ENCODE assay signal across 23 mouse cellular contexts in genomic region chr4:102332885-102333284, GRCm38 (mm10).
DNase-seq lines count a peak whose midpoint lies in the region; ATAC-seq and TF ChIP-seq lines count a peak whose summit lies in the region.
"Had no signal": no experiment of that assay in that cellular context is flagged by ENCODE, and none has a peak within 500 bp of the region (broad histone marks: within the 10 kb centered on the region; RNA-seq: fewer than 3 reads in every experiment).

No protein-coding gene starts in this region.

- no peaks in the 10 kb centered on the region for H3K36me3 ChIP-seq in heart, embryonic 11.5 days (ENCODE audit: control insufficient read depth, insufficient read depth, low read length)
- H3K36me3 ChIP-seq in heart, embryonic 15.5 days = 0 out of 2 replicates have a peak, but pooled peaks cover 2% of the 10 kb centered on the region
- H3K36me3 ChIP-seq in C2C12 (ENCODE audit: control insufficient read depth, insufficient read depth) = no peaks in the 10 kb centered on the region
- H3K36me3 ChIP-seq: embryonic facial prominence, embryonic 15.5 days; forebrain, embryonic 10.5 days; G1E; hindbrain, embryonic 10.5 days; intestine, embryonic 15.5 days had no signal

- no peaks in the 10 kb centered on the region for H3K79me3 ChIP-seq in C2C12 (ENCODE audit: low read depth)

- TF ChIP-seq CTCF in C2C12 (IDR thresholded peaks at IDR 0.05; ENCODE audit: control insufficient read depth, insufficient read depth, insufficient read length) = no peak
- no peak for TF ChIP-seq CTCF in lung, adult 2 months (IDR thresholded peaks at IDR 0.05; ENCODE audit: insufficient read depth, low read length)

- peaks cover 18% of the 10 kb centered on the region for H3K4me1 ChIP-seq in heart, embryonic 11.5 days (ENCODE audit: control insufficient read depth, insufficient read depth, low read length)
- peaks cover 24% of the 10 kb centered on the region for H3K4me1 ChIP-seq in heart, embryonic 15.5 days (replicated peaks)
- H3K4me1 ChIP-seq in lung, adult 2 months (ENCODE audit: control insufficient read depth, insufficient read depth, low read length) = no peaks in the 10 kb centered on the region
- H3K4me1 ChIP-seq: embryonic facial prominence, embryonic 15.5 days; hindbrain, embryonic 10.5 days; intestine, embryonic 15.5 days had no signal

- 64% methylated on average over 4 of the region's 4 CpGs for WGBS in heart, embryonic 11.5 days (ENCODE audit: insufficient replicate concordance)
- WGBS in heart, embryonic 15.5 days = 66% methylated on average over 4 of the region's 4 CpGs
- WGBS in lung, adult 2 months = 75% methylated on average over 4 of the region's 4 CpGs

- no peak overlapping the region for H3K4me2 ChIP-seq in heart, embryonic 11.5 days
- H3K4me2 ChIP-seq in heart, embryonic 15.5 days = no peak overlapping the region
- H3K4me2 ChIP-seq: embryonic facial prominence, embryonic 15.5 days; hindbrain, embryonic 14.5 days; intestine, embryonic 15.5 days had no signal

- no peaks in the 10 kb centered on the region for H3K79me2 ChIP-seq in C2C12 (ENCODE audit: control insufficient read depth, insufficient read depth)

- TF ChIP-seq POLR2A in lung, adult 2 months (IDR thresholded peaks at IDR 0.05; ENCODE audit: borderline replicate concordance, extremely low read depth, low read depth, low read length) = no peak

- H3K4me3 ChIP-seq in heart, embryonic 11.5 days (ENCODE audit: low read depth, low read length) = no peak overlapping the region
- H3K4me3 ChIP-seq in heart, embryonic 15.5 days = no peak overlapping the region
- no peak overlapping the region for H3K4me3 ChIP-seq in C2C12 (ENCODE audit: insufficient read depth, poor library complexity, severe bottlenecking)
- H3K4me3 ChIP-seq in lung, adult 2 months (replicated peaks; ENCODE audit: extremely low read depth, low read depth, low read length) = no peak overlapping the region
- H3K4me3 ChIP-seq: embryonic facial prominence, embryonic 15.5 days; erythroblast, embryonic 14.5 days; forebrain, embryonic 10.5 days; gastrocnemius, adult 2 months; hindbrain, embryonic 10.5 days; intestine, embryonic 15.5 days had no signal

- intact Hi-C loops in heart, postnatal 25 days (cut with DNase I) = no loop called here

- H3K9ac ChIP-seq in heart, embryonic 11.5 days (ENCODE audit: low read depth, low read length) = no peak overlapping the region
- no peak overlapping the region for H3K9ac ChIP-seq in heart, embryonic 15.5 days
- H3K9ac ChIP-seq: embryonic facial prominence, embryonic 15.5 days; hindbrain, embryonic 14.5 days; intestine, embryonic 15.5 days had no signal

- H3K9me3 ChIP-seq in heart, embryonic 11.5 days (replicated peaks; ENCODE audit: control insufficient read depth, low read length) = no peaks in the 10 kb centered on the region
- H3K9me3 ChIP-seq in heart, embryonic 15.5 days (replicated peaks) = no peaks in the 10 kb centered on the region
- H3K9me3 ChIP-seq: embryonic facial prominence, embryonic 15.5 days; forebrain, embryonic 10.5 days; hindbrain, embryonic 10.5 days; intestine, embryonic 15.5 days had no signal

- H3K27ac ChIP-seq in heart, embryonic 11.5 days (ENCODE audit: low read depth, low read length) = peak overlapping the region; percentile 57
- H3K27ac ChIP-seq in heart, embryonic 15.5 days = peak overlapping the region; percentile 5; the same call in 1 of the 2 replicates
- H3K27ac ChIP-seq: embryonic facial prominence, embryonic 15.5 days; forebrain, embryonic 10.5 days; gastrocnemius, adult 2 months; hindbrain, embryonic 10.5 days; hindbrain, embryonic 14.5 days; intestine, embryonic 15.5 days had no signal

- H3ac ChIP-seq in C2C12 (ENCODE audit: control insufficient read depth, insufficient read length, low read depth) = no peak overlapping the region

- DNase-seq in heart, adult 11 months = no peak
- DNase-seq in heart, postnatal 25 days (ENCODE audit: low spot score) = no peak
- no peak for DNase-seq in kidney, postnatal 10 days
- no peak for DNase-seq in lung, adult 2 months
- DNase-seq: adrenal gland, adult 8-10 months; adrenal gland, postnatal 36 days; cerebellum, adult 2 months; cerebellum, postnatal 10 days; embryo, embryonic 11 days; gastrocnemius, adult 2 months; gastrocnemius, postnatal 25 days had no signal

- no peak for ATAC-seq in heart, embryonic 11.5 days (replicated peaks; ENCODE audit: insufficient number of reproducible peaks, low FRiP score, low TSS enrichment)
- no peak; the same call in 1 of the 2 replicates for ATAC-seq in heart, embryonic 15.5 days (replicated peaks; ENCODE audit: insufficient number of reproducible peaks, insufficient read depth, low FRiP score, low read depth)
- ATAC-seq in megakaryocyte progenitor cell, adult 5-6 weeks (replicated peaks; ENCODE audit: poor library complexity) = 0 out of 2 replicates have a peak, but pooled peaks have one; percentile 26
- ATAC-seq: forebrain, embryonic 14.5 days; intestine, embryonic 15.5 days had no signal

- no peaks in the 10 kb centered on the region for H3K27me3 ChIP-seq in heart, embryonic 11.5 days (ENCODE audit: control insufficient read depth, insufficient read depth, low read length)
- no peaks in the 10 kb centered on the region for H3K27me3 ChIP-seq in heart, embryonic 15.5 days
- no peaks in the 10 kb centered on the region for H3K27me3 ChIP-seq in C2C12 (ENCODE audit: control insufficient read depth, insufficient read depth, insufficient read length)
- H3K27me3 ChIP-seq: embryonic facial prominence, embryonic 15.5 days; intestine, embryonic 15.5 days had no signal

TF ChIP-seq in C2C12, 6 proteins besides CTCF, POLR2A, EP300 and RAD21:
- TF ChIP-seq MYOD1 (IDR thresholded peaks at IDR 0.05; ENCODE audit: control insufficient read depth, insufficient read length, low read depth) = no peak
- no peak for TF ChIP-seq CEBPB (IDR thresholded peaks at IDR 0.05; ENCODE audit: low read depth)
- TF ChIP-seq MYOG (IDR thresholded peaks at IDR 0.05; ENCODE audit: control insufficient read depth, extremely low read depth, insufficient read length) = no peak
- no peak for TF ChIP-seq MAX (IDR thresholded peaks at IDR 0.05)
- peak; percentile 14 for TF ChIP-seq USF1 (IDR thresholded peaks at IDR 0.05; ENCODE audit: low read depth)
